8 mouse cellular contexts compared by ENCODE assay signal in the genomic region with DNA sequence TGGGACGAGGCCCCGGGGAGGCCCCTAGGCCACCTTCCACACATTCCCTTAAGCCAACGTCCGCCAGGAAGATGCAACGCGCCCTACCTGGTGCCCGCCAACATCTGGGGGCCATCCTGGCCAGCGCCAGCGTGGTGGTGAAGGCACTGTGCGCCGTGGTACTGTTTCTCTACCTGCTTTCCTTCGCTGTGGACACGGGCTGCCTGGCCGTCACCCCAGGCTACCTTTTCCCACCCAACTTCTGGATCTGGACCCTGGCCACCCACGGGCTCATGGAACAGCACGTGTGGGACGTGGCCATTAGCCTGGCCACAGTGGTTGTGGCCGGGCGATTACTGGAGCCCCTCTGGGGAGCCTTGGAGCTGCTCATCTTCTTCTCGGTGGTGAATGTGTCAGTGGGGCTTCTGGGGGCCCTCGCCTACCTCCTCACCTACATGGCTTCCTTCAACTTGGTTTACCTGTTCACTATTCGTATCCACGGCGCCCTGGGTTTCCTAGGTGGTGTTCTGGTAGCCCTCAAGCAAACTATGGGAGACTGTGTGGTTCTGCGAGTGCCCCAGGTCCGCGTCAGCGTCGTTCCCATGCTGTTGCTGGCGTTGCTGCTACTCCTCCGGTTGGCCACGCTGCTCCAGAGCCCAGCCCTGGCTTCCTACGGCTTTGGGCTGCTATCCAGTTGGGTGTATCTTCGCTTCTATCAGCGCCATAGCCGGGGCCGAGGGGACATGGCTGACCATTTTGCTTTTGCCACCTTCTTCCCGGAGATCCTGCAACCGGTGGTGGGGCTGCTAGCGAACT. TPM values are rescaled to one million over a fixed set of nuclear protein-coding genes. Genes with fewer than 3 reads are reported as not detected.
DNase-seq lines count a peak whose midpoint lies in the region; ATAC-seq lines count a peak whose summit lies in the region.

No protein-coding gene starts in this region.

- under 1% methylated on average over 40 of the region's 40 CpGs for WGBS in kidney, embryonic 14.5 days
- under 1% methylated on average over 40 of the region's 40 CpGs for WGBS in forebrain, embryonic 12.5 days
- WGBS in kidney, embryonic 16.5 days = under 1% methylated on average over 40 of the region's 40 CpGs

- no peak for DNase-seq in kidney, adult 9 months
- DNase-seq in T-cell, adult 2 months (ENCODE audit: low spot score) = peak; percentile 17
- DNase-seq in urinary bladder, postnatal 10 days (ENCODE audit: low spot score) = no peak
- DNase-seq in layer of hippocampus, adult 18-20 months (ENCODE audit: low spot score in 2 of 2) = no peak

- peaks cover 20% of the 10 kb centered on the region for H3K4me1 ChIP-seq in kidney, embryonic 14.5 days (ENCODE audit: control insufficient read depth, insufficient read depth, low read length)
- peaks cover 34% of the 10 kb centered on the region for H3K4me1 ChIP-seq in forebrain, embryonic 12.5 days
- peaks cover 24% of the 10 kb centered on the region for H3K4me1 ChIP-seq in kidney, embryonic 16.5 days (ENCODE audit: insufficient read depth, low read length)

- H3K4me3 ChIP-seq in kidney, embryonic 14.5 days (ENCODE audit: low read length) = peak overlapping the region; percentile 94
- peak overlapping the region; percentile 79 for H3K4me3 ChIP-seq in forebrain, embryonic 12.5 days (replicated peaks)
- peak overlapping the region; percentile 96 for H3K4me3 ChIP-seq in kidney, embryonic 16.5 days (ENCODE audit: low read length)

- peak overlapping the region; percentile 77 for H3K27ac ChIP-seq in kidney, embryonic 14.5 days (ENCODE audit: low read depth, low read length)
- peak overlapping the region; percentile 33 for H3K27ac ChIP-seq in forebrain, embryonic 12.5 days
- peak overlapping the region; percentile 84 for H3K27ac ChIP-seq in kidney, embryonic 16.5 days (ENCODE audit: low read length)

- ATAC-seq in kidney, embryonic 14.5 days (ENCODE audit: low FRiP score, low TSS enrichment) = peak; percentile 13
- no peak; the same call in none of the 2 replicates for ATAC-seq in forebrain, embryonic 12.5 days (ENCODE audit: low FRiP score)
- 0 out of 2 replicates have a peak, but pooled peaks have one; percentile 1 for ATAC-seq in kidney, embryonic 16.5 days (ENCODE audit: low FRiP score, low TSS enrichment)
- peak; percentile 51 for ATAC-seq in megakaryocyte progenitor cell, adult 5-6 weeks (replicated peaks; ENCODE audit: poor library complexity)

- H3K4me2 ChIP-seq in kidney, embryonic 14.5 days (replicated peaks; ENCODE audit: low read depth, low read length) = peak overlapping the region; percentile 71
- peak overlapping the region; percentile 100 for H3K4me2 ChIP-seq in forebrain, embryonic 12.5 days
- peak overlapping the region; percentile 99 for H3K4me2 ChIP-seq in kidney, embryonic 16.5 days (replicated peaks; ENCODE audit: low read depth, low read length)

- no peaks in the 10 kb centered on the region for H3K27me3 ChIP-seq in kidney, embryonic 14.5 days (ENCODE audit: control insufficient read depth, insufficient read depth, low read length)
- 0 out of 2 replicates have a peak, but pooled peaks cover 8% of the 10 kb centered on the region for H3K27me3 ChIP-seq in forebrain, embryonic 12.5 days
- no peaks in the 10 kb centered on the region for H3K27me3 ChIP-seq in kidney, embryonic 16.5 days (ENCODE audit: insufficient read depth, low read length)

- H3K9ac ChIP-seq in kidney, embryonic 14.5 days (ENCODE audit: low read depth, low read length) = peak overlapping the region; percentile 90
- peak overlapping the region; percentile 88 for H3K9ac ChIP-seq in forebrain, embryonic 12.5 days
- peak overlapping the region; percentile 83 for H3K9ac ChIP-seq in kidney, embryonic 16.5 days (replicated peaks; ENCODE audit: low read length)

- H3K9me3 ChIP-seq in kidney, embryonic 14.5 days (ENCODE audit: control insufficient read depth, low read length) = no peaks in the 10 kb centered on the region
- no peaks in the 10 kb centered on the region for H3K9me3 ChIP-seq in forebrain, embryonic 12.5 days
- H3K9me3 ChIP-seq in kidney, embryonic 16.5 days (ENCODE audit: low read length) = no peaks in the 10 kb centered on the region

- H3K36me3 ChIP-seq in kidney, embryonic 14.5 days (ENCODE audit: control insufficient read depth, insufficient read depth, low read length) = peaks cover 29% of the 10 kb centered on the region
- peaks cover 24% of the 10 kb centered on the region for H3K36me3 ChIP-seq in forebrain, embryonic 12.5 days (replicated peaks)
- peaks cover 20% of the 10 kb centered on the region for H3K36me3 ChIP-seq in kidney, embryonic 16.5 days (ENCODE audit: insufficient read depth, low read length)

RNA-seq across cellular contexts. Expression of a gene that starts 0.9 kb away (rescaled TPM):
- 45.0 and 49.9 TPM in 2 replicates for polyA plus RNA-seq in kidney, embryonic 14.5 days (2014; fragmentation: Nextera tagmentation; extraction: Ambion mirVana)
- polyA plus RNA-seq in forebrain, embryonic 12.5 days (2016; fragmentation: Nextera tagmentation; extraction: Ambion mirVana) = 43.3 and 45.0 TPM in 2 replicates
- polyA plus RNA-seq in kidney, embryonic 16.5 days (2015; fragmentation: Nextera tagmentation; extraction: Ambion mirVana) = 49.7 and 51.0 TPM in 2 replicates
- 9.9 and 12.3 TPM in 2 replicates for total RNA-seq in megakaryocyte progenitor cell, adult 5-6 weeks (2015)
- 14.5 and 19.9 TPM in 2 replicates for total RNA-seq in megakaryocyte progenitor cell, adult 5-6 weeks (2017)
- total RNA-seq in layer of hippocampus, adult 18-20 months (2021) = 10 to 100 TPM; 41.7 to 42.3 TPM

RNA-seq across cellular contexts. Expression of a gene that starts 7.4 kb away (rescaled TPM):
- 28.7 and 32.3 TPM in 2 replicates for polyA plus RNA-seq in kidney, embryonic 14.5 days (2014; fragmentation: Nextera tagmentation; extraction: Ambion mirVana)
- polyA plus RNA-seq in forebrain, embryonic 12.5 days (2016; fragmentation: Nextera tagmentation; extraction: Ambion mirVana) = 17.7 and 18.9 TPM in 2 replicates
- 35.8 and 39.0 TPM in 2 replicates for polyA plus RNA-seq in kidney, embryonic 16.5 days (2015; fragmentation: Nextera tagmentation; extraction: Ambion mirVana)
- total RNA-seq in megakaryocyte progenitor cell, adult 5-6 weeks (2015) = 19.3 and 22.8 TPM in 2 replicates
- 12.2 and 16.3 TPM in 2 replicates for total RNA-seq in megakaryocyte progenitor cell, adult 5-6 weeks (2017)
- total RNA-seq in layer of hippocampus, adult 18-20 months (2021) = 10 to 100 TPM; 15.4 to 17.2 TPM

RNA-seq across cellular contexts. Expression of a gene that starts 7.4 kb away (rescaled TPM):
- 41.0 and 48.6 TPM in 2 replicates for polyA plus RNA-seq in kidney, embryonic 14.5 days (2014; fragmentation: Nextera tagmentation; extraction: Ambion mirVana)
- 43.1 and 46.3 TPM in 2 replicates for polyA plus RNA-seq in forebrain, embryonic 12.5 days (2016; fragmentation: Nextera tagmentation; extraction: Ambion mirVana)
- 57.0 and 59.0 TPM in 2 replicates for polyA plus RNA-seq in kidney, embryonic 16.5 days (2015; fragmentation: Nextera tagmentation; extraction: Ambion mirVana)
- 9.2 and 14.3 TPM in 2 replicates for total RNA-seq in megakaryocyte progenitor cell, adult 5-6 weeks (2015)
- total RNA-seq in megakaryocyte progenitor cell, adult 5-6 weeks (2017) = 10.7 and 13.0 TPM in 2 replicates
- 10 to 100 TPM; 40.6 to 44.5 TPM for total RNA-seq in layer of hippocampus, adult 18-20 months (2021)

RNA-seq across cellular contexts. Expression of a gene that starts 12.5 kb away (rescaled TPM):
- polyA plus RNA-seq in kidney, embryonic 14.5 days (2014; fragmentation: Nextera tagmentation; extraction: Ambion mirVana) = 0.76 and 1.7 TPM in 2 replicates
- polyA plus RNA-seq in forebrain, embryonic 12.5 days (2016; fragmentation: Nextera tagmentation; extraction: Ambion mirVana) = 1.0 and 2.2 TPM in 2 replicates
- polyA plus RNA-seq in kidney, embryonic 16.5 days (2015; fragmentation: Nextera tagmentation; extraction: Ambion mirVana) = 3.3 and 3.9 TPM in 2 replicates
- total RNA-seq in megakaryocyte progenitor cell, adult 5-6 weeks (2015) = 0.12 TPM in 1 of 2 replicates, not detected in the other
- total RNA-seq in megakaryocyte progenitor cell, adult 5-6 weeks (2017) = 0.33 and 0.37 TPM in 2 replicates
- total RNA-seq in layer of hippocampus, adult 18-20 months (2021) = 1 to 10 TPM; 5.7 to 6.2 TPM

RNA-seq across cellular contexts. Expression of a gene that starts 16.8 kb away (rescaled TPM):
- 53.2 and 60.1 TPM in 2 replicates for polyA plus RNA-seq in kidney, embryonic 14.5 days (2014; fragmentation: Nextera tagmentation; extraction: Ambion mirVana)
- polyA plus RNA-seq in forebrain, embryonic 12.5 days (2016; fragmentation: Nextera tagmentation; extraction: Ambion mirVana) = 40.0 and 45.7 TPM in 2 replicates
- 66.8 and 68.9 TPM in 2 replicates for polyA plus RNA-seq in kidney, embryonic 16.5 days (2015; fragmentation: Nextera tagmentation; extraction: Ambion mirVana)
- total RNA-seq in megakaryocyte progenitor cell, adult 5-6 weeks (2015) = 27.3 and 27.4 TPM in 2 replicates
- total RNA-seq in megakaryocyte progenitor cell, adult 5-6 weeks (2017) = 35.4 and 38.8 TPM in 2 replicates
- total RNA-seq in layer of hippocampus, adult 18-20 months (2021) = 10 to 100 TPM; 16.3 to 18.1 TPM

Comparison
In these comparisons a context has a peak if more than half of its experiments do, and no peak if none do; other contexts are left out.
1. H3K27ac ChIP-seq: peak in every context shown above with its lines; median percentile 84 in kidney, embryonic 16.5 days; 77 in kidney, embryonic 14.5 days; 33 in forebrain, embryonic 12.5 days.